Mouse (Mus musculus) hindbrain, embryonic 15.5 days (tissue): Measurements from ENCODE around the gene Map3k20. TPM values are rescaled to one million over a fixed set of nuclear protein-coding genes. Genes with fewer than 3 reads are reported as not detected.
A peak's percentile ranks its signal among the peaks of the same experiment; 100 is the strongest.

ENCODE experiments used
- ATAC-seq: fragments of 200-750 bp; cut with Nextera tagmentation; 2 replicates; pipeline ENCODE4 v1.8.0; 2017; ENCODE audit warnings: low read depth, moderate number of reproducible peaks, moderate TSS enrichment; ENCODE audit not compliant: low FRiP score
- H3K27ac ChIP-seq: fragments of 300-500 bp; sonication (generic); replicated peaks from 2 replicates; pipeline ENCODE4 v1.5.1; 2015; ENCODE audit warnings: mild to moderate bottlenecking, inconsistent platforms
- H3K27me3 ChIP-seq: fragments of 300-500 bp; sonication (generic); 2 replicates; pipeline ENCODE4 v1.6.1; 2015; ENCODE audit warnings: control low read depth, inconsistent platforms
- H3K36me3 ChIP-seq: fragments of 300-500 bp; sonication (generic); 2 replicates; pipeline ENCODE4 v1.6.1; 2015; ENCODE audit warnings: control low read depth, inconsistent platforms
- H3K4me1 ChIP-seq: fragments of 300-500 bp; sonication (generic); replicated peaks from 2 replicates; pipeline ENCODE4 v1.6.1; 2015; ENCODE audit warnings: control low read depth, inconsistent platforms
- H3K4me2 ChIP-seq: fragments of 300-500 bp; sonication (generic); 2 replicates; pipeline ENCODE4 v1.6.1; 2015; ENCODE audit warnings: moderate library complexity, mild to moderate bottlenecking, inconsistent platforms
- H3K4me3 ChIP-seq: fragments of 300-500 bp; sonication (generic); 2 replicates; pipeline ENCODE4 v1.5.1; 2015; ENCODE audit warnings: mild to moderate bottlenecking, inconsistent platforms
- H3K9ac ChIP-seq: fragments of 300-500 bp; sonication (generic); 2 replicates; pipeline ENCODE4 v1.6.1; 2015; ENCODE audit warnings: inconsistent platforms
- H3K9me3 ChIP-seq: fragments of 300-500 bp; sonication (generic); 2 replicates; pipeline ENCODE4 v1.6.1; 2016; ENCODE audit warnings: control low read depth, inconsistent platforms
- WGBS: fragments of 180-500 bp; shearing (Covaris S2); methylation state at CpG from one replicate; pipeline ENCODE4 v1.1.7; 2015; 5-methylcytosine and 5-hydroxymethylcytosine counted together
- polyA plus RNA-seq: library from polyadenylated mRNA; unstranded; fragments of >200 nt; fragmentation: Nextera tagmentation; extraction: Ambion mirVana; gene quantifications from 2 replicates; pipeline ENCODE4 v1.2.1, GENCODE M21; 2015

Map3k20 gene
- polyA plus RNA-seq, 1 experiment from 2014 or later, result 4.5 TPM

DNA sequence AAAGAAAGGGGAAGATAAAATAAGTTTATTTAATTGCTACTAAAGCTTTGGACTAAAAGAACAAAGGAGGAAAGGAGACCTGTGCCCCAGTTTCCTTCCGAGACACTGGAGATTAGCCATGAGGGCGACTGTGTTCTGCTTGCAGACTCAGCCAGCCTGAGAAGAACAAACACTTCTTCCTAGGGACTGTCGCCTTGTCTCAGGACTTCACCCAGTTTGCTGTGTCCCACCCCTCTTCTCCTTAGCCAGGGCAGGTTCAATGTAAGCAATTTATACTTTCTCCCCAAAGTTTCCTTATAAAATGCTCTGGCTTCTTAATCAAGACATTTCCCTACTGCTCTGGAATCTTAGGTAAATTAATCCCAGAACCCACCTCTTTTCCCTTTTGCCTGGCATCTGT, 168.1 kb downstream of the Map3k20 start:
- Histone ChIP-seq H3K4me1 (no peaks in the 10 kb centered on the region), H3K9me3 (no peaks in the 10 kb centered on the region), H3K36me3 (no peaks in the 10 kb centered on the region), H3K27me3 (no peaks in the 10 kb centered on the region), H3K9ac (no peak overlapping the region), H3K4me2 (no peak overlapping the region), H3K4me3 (no peak overlapping the region), H3K27ac (no peak overlapping the region)
- no peak for ATAC-seq
- 62% methylated on average over 3 of the region's 3 CpGs for WGBS

DNA sequence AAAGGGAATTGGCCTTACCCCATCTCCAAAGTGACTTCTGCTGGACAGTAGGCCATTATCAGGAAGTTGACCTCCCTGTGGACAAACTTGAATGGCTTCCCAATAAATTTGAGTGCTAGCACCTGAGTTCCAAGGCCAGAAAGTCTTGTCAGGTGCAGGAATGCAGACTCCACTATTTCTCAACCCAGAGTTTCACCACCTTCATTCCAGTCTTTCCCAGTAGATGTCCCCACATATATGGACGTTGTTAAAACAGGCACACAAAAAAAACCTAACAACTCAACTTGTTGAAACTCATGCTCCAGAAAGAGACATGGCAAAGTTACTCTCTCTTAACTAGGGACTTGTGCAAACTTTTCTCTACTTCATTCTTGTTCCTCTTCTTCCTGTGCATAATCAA, 170.8 kb downstream of the Map3k20 start:
- no peak overlapping the region for H3K9ac ChIP-seq
- ATAC-seq, result no peak
- no peaks in the 10 kb centered on the region for H3K36me3 ChIP-seq
- H3K4me2 ChIP-seq, result no peak overlapping the region
- H3K27me3 ChIP-seq, result no peaks in the 10 kb centered on the region
- no peak overlapping the region for H3K4me3 ChIP-seq
- no peaks in the 10 kb centered on the region for H3K9me3 ChIP-seq
- H3K27ac ChIP-seq, result no peak overlapping the region
- WGBS, result 70% methylated on average over 1 of the region's 1 CpGs
- H3K4me1 ChIP-seq, result no peaks in the 10 kb centered on the region

- Histone ChIP-seq H3K36me3 (no peaks in the 10 kb centered on the region), H3K4me3 (no peak overlapping the region), H3K4me2 (no peak overlapping the region), H3K27me3 (no peaks in the 10 kb centered on the region), H3K9me3 (no peaks in the 10 kb centered on the region), H3K4me1 (no peaks in the 10 kb centered on the region), H3K27ac (no peak overlapping the region), H3K9ac (no peak overlapping the region)
- ATAC-seq, result no peak
- WGBS, result 78% methylated on average over 7 of the region's 7 CpGs
Measured at GRCm38 (mm10) chr2:72464376-72465014, 179.1 kb downstream of the Map3k20 start.

DNA sequence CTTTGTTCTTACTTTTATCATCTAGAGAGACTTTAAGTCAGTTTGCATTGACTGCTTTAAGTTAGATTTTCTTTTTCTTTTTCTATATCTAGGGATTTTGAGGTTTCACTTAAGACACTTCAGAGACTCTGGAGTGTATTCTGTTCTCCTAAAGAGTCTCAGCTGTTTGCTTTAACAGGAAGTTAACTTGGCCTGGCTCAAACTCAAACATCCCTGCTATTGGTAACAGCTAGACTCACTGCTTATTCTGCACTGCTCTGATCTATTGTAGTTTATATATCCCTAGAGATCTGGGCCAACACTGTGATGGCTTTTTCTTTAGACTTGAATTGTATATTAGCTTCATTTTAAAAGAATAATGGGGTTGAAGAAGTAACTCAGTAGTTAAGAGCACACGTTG, 182.2 kb downstream of the Map3k20 start:
- H3K4me3 ChIP-seq, result no peak overlapping the region
- no peak overlapping the region for H3K4me2 ChIP-seq
- 77% methylated on average over 1 of the region's 1 CpGs for WGBS
- no peaks in the 10 kb centered on the region for H3K9me3 ChIP-seq
- no peak for ATAC-seq
- no peak overlapping the region for H3K27ac ChIP-seq
- H3K27me3 ChIP-seq, result no peaks in the 10 kb centered on the region
- H3K9ac ChIP-seq, result no peak overlapping the region
- no peaks in the 10 kb centered on the region for H3K36me3 ChIP-seq
- no peaks in the 10 kb centered on the region for H3K4me1 ChIP-seq

GRCm38 (mm10) chr2:72471415-72472070, 186.1 kb downstream of the Map3k20 start:
- Histone ChIP-seq H3K9me3 (no peaks in the 10 kb centered on the region), H3K4me1 (peaks cover 3% of the 10 kb centered on the region; the same call in 1 of the 2 replicates), H3K27ac (no peak overlapping the region), H3K27me3 (peaks cover 4% of the 10 kb centered on the region; the same call in 1 of the 2 replicates), H3K9ac (no peak overlapping the region), H3K36me3 (no peaks in the 10 kb centered on the region), H3K4me3 (no peak overlapping the region), H3K4me2 (no peak overlapping the region)
- WGBS, result 82% methylated on average over 16 of the region's 16 CpGs
- ATAC-seq, result no peak

DNA sequence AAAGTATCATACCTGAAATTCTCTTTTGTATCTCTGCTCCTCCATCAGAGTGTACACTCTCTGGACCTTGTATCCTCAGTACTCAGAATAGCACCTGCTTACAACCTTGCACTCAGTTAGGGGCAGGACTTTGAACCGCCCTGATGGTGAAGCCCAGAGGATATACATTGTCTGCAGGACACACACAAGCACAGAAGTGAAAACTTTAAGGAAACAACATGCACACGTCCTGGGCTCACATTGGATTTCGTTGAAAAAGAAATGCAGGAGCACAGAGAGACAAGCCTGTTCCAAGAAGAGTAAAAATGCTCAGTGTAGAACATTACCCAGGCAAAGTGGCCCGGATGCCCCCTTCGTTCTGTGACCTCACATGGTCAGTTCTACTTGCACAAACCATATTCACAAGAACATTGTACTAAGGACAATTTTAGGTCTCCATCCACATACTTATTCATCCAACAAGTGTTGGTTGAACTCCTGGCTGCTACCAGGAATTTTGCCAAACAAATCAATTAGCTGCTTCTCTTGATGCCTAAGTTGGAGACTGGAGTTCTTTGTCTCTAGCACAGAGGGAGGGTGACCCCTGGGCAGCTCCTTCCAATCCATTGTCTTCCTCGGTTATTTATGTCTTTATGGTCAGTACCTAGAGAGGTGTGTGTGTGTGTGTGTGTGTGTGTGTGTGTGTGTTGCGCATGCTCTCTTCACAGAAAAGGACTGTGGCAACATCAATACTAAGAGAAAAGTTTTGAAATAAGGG, 189.3 kb downstream of the Map3k20 start:
- Histone ChIP-seq H3K4me1 (peaks cover 24% of the 10 kb centered on the region), H3K4me3 (no peak overlapping the region), H3K9me3 (no peaks in the 10 kb centered on the region), H3K36me3 (no peaks in the 10 kb centered on the region), H3K27me3 (peaks cover 4% of the 10 kb centered on the region; the same call in 1 of the 2 replicates), H3K9ac (no peak overlapping the region), H3K27ac (no peak overlapping the region), H3K4me2 (peak overlapping the region; percentile 92; the same call in 1 of the 2 replicates)
- 20% methylated on average over 7 of the region's 7 CpGs for WGBS
- ATAC-seq, result no peak

- H3K9me3 ChIP-seq, result no peaks in the 10 kb centered on the region
- no peak overlapping the region for H3K27ac ChIP-seq
- ATAC-seq, result no peak; the same call in 1 of the 2 replicates
- WGBS, result under 1% methylated on average over 7 of the region's 7 CpGs
- peak overlapping the region; percentile 92 for H3K4me2 ChIP-seq
- H3K27me3 ChIP-seq, result peaks cover 4% of the 10 kb centered on the region; the same call in 1 of the 2 replicates
- H3K9ac ChIP-seq, result peak overlapping the region; percentile 59; the same call in 1 of the 2 replicates
- no peaks in the 10 kb centered on the region for H3K36me3 ChIP-seq
- peaks cover 24% of the 10 kb centered on the region for H3K4me1 ChIP-seq
- peak overlapping the region; percentile 73 for H3K4me3 ChIP-seq
Measured at GRCm38 (mm10) chr2:72475423-72475796, 190.0 kb downstream of the Map3k20 start.

GRCm38 (mm10) chr2:72475797-72476485, 190.5 kb downstream of the Map3k20 start, which contains the start of gene Cdca7:
Gene Cdca7, plus strand, starts transcription at chr2:72476159.
- peak within 1 kb of the TSS; percentile 59 for H3K9ac ChIP-seq
- H3K4me3 ChIP-seq, result peak within 1 kb of the TSS; percentile 73
- H3K9me3 ChIP-seq, result no peaks in the 10 kb centered on the region
- 0% methylated on average over 58 of the region's 58 CpGs for WGBS
- peaks cover 4% of the 10 kb centered on the region; the same call in 1 of the 2 replicates for H3K27me3 ChIP-seq
- peak within 1 kb of the TSS; percentile 45; the same call in 1 of the 2 replicates for H3K27ac ChIP-seq
- peak; percentile 82 for ATAC-seq
- H3K36me3 ChIP-seq, result no peaks in the 10 kb centered on the region
- H3K4me2 ChIP-seq, result peak within 1 kb of the TSS; percentile 92
- H3K4me1 ChIP-seq, result peaks cover 24% of the 10 kb centered on the region

GRCm38 (mm10) chr2:72476486-72477211, 191.2 kb downstream of the Map3k20 start:
- peak overlapping the region; percentile 59 for H3K9ac ChIP-seq
- peak overlapping the region; percentile 45; the same call in 1 of the 2 replicates for H3K27ac ChIP-seq
- peak overlapping the region; percentile 73 for H3K4me3 ChIP-seq
- WGBS, result under 1% methylated on average over 53 of the region's 53 CpGs
- H3K27me3 ChIP-seq, result peaks cover 4% of the 10 kb centered on the region; the same call in 1 of the 2 replicates
- H3K36me3 ChIP-seq, result no peaks in the 10 kb centered on the region
- H3K4me1 ChIP-seq, result peaks cover 24% of the 10 kb centered on the region
- peak; percentile 83 for ATAC-seq
- no peaks in the 10 kb centered on the region for H3K9me3 ChIP-seq
- peak overlapping the region; percentile 92 for H3K4me2 ChIP-seq

- ATAC-seq, result no peak
- no peaks in the 10 kb centered on the region for H3K36me3 ChIP-seq
- H3K27me3 ChIP-seq, result peaks cover 4% of the 10 kb centered on the region; the same call in 1 of the 2 replicates
- H3K9ac ChIP-seq, result no peak overlapping the region
- peak overlapping the region; percentile 73 for H3K4me3 ChIP-seq
- no peaks in the 10 kb centered on the region for H3K9me3 ChIP-seq
- no peak overlapping the region for H3K27ac ChIP-seq
- peaks cover 24% of the 10 kb centered on the region for H3K4me1 ChIP-seq
- H3K4me2 ChIP-seq, result peak overlapping the region; percentile 92
- 2% methylated on average over 11 of the region's 11 CpGs for WGBS
Measured at GRCm38 (mm10) chr2:72477221-72477620, 191.8 kb downstream of the Map3k20 start.

GRCm38 (mm10) chr2:72478176-72478575, 192.7 kb downstream of the Map3k20 start:
- Histone ChIP-seq H3K9ac (no peak overlapping the region), H3K27ac (no peak overlapping the region), H3K9me3 (no peaks in the 10 kb centered on the region), H3K27me3 (peaks cover 4% of the 10 kb centered on the region; the same call in 1 of the 2 replicates), H3K36me3 (no peaks in the 10 kb centered on the region), H3K4me2 (peak overlapping the region; percentile 92), H3K4me1 (peaks cover 24% of the 10 kb centered on the region), H3K4me3 (0 out of 2 replicates have a peak overlapping the region, but pooled peaks have one; percentile 73)
- ATAC-seq, result no peak
- 78% methylated on average over 4 of the region's 4 CpGs for WGBS
